Mouse (Mus musculus): ENCODE data around the gene Dnm3. TPM values are rescaled to one million over a fixed set of nuclear protein-coding genes. Genes with fewer than 3 reads are reported as not detected.

The Dnm3 gene
- polyA plus RNA-seq, 1 experiment: 1.7 TPM

DNA sequence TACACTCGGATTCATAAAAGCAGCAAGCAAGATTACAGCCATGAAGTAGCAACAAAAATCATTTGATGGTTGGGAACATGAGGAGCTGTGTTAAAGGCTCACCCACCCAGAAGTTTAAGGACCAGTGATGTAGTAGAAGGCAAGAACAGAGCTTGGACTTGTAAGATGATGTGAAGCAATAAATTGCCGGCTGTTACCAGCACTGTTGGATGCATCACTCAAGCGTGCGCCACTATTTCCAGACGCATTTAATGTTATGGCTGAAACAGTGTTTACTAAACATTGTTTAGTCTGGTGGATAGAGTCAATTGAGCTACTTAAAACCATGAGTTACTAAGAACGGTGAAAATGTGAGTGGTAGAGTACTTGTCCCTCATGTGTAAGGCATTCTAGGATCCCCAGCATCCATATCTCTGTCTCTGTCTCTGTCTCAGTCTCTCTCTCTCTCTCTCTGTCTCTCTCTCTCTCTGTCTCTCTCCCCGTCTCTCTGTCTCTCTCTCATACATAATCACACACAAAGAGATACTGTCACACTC is 241.1 kb downstream of the Dnm3 start:
- Histone ChIP-seq H3K36me3 (ENCODE audit: control insufficient read depth, insufficient read depth, low read length, poor library complexity, severe bottlenecking) (no peaks in the 10 kb centered on the region), H3K4me3 (ENCODE audit: low read depth, low read length) (no peak overlapping the region), H3K9me3 (replicated peaks; ENCODE audit: control insufficient read depth, insufficient read depth, low read length, poor library complexity, severe bottlenecking) (no peaks in the 10 kb centered on the region), H3K4me1 (ENCODE audit: control insufficient read depth, insufficient read depth, low read length) (no peaks in the 10 kb centered on the region), H3K27me3 (ENCODE audit: control insufficient read depth, insufficient read depth, low read length, poor library complexity, severe bottlenecking) (no peaks in the 10 kb centered on the region), H3K27ac (ENCODE audit: insufficient read depth, low read length) (no peak overlapping the region), H3K9ac (ENCODE audit: low read depth, poor library complexity, severe bottlenecking) (no peak overlapping the region)
- TF ChIP-seq CTCF (IDR thresholded peaks at IDR 0.05; ENCODE audit: low read depth, low read length) (no peak), POLR2A (IDR thresholded peaks at IDR 0.05; ENCODE audit: insufficient read depth, low read length) (no peak), EP300 (IDR thresholded peaks at IDR 0.05; ENCODE audit: insufficient read depth, low read depth, low read length) (no peak)

DNA sequence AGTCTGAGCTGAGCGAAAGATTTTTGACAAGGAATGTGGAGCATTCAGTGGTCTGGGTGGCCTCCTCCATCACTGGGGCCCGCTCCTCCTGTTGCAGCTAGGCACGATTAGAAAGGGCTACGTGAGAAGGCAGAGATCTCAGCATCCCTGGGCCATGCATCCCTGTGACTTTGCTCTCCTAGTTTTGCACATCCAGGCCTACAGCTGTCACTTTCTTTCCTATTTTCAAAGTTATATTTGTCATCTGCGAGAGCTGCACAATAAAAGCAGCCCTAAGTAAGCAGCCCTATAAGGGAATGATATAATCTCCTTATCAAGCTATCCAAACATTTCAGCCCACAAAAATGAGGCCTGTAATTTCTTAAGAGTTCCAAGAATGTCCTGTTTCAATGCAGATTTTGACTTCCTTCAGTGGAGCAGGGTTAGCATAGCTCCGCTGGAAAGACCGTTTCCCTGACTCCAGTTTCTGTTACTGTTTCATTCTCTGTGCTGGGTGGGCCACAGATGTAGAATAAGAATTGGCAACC is 252.2 kb downstream of the Dnm3 start:
- H3K4me3 ChIP-seq (ENCODE audit: low read depth, low read length): no peak overlapping the region
- H3K27ac ChIP-seq (ENCODE audit: insufficient read depth, low read length): no peak overlapping the region
- H3K36me3 ChIP-seq (ENCODE audit: control insufficient read depth, insufficient read depth, low read length, poor library complexity, severe bottlenecking): no peaks in the 10 kb centered on the region
- H3K4me1 ChIP-seq (ENCODE audit: control insufficient read depth, insufficient read depth, low read length): no peaks in the 10 kb centered on the region
- no peak overlapping the region for H3K9ac ChIP-seq (ENCODE audit: low read depth, poor library complexity, severe bottlenecking)
- no peak for TF ChIP-seq CTCF (IDR thresholded peaks at IDR 0.05; ENCODE audit: low read depth, low read length)
- TF ChIP-seq EP300 (IDR thresholded peaks at IDR 0.05; ENCODE audit: insufficient read depth, low read depth, low read length): no peak
- TF ChIP-seq POLR2A (IDR thresholded peaks at IDR 0.05; ENCODE audit: insufficient read depth, low read length): no peak
- no peaks in the 10 kb centered on the region for H3K27me3 ChIP-seq (ENCODE audit: control insufficient read depth, insufficient read depth, low read length, poor library complexity, severe bottlenecking)
- H3K9me3 ChIP-seq (replicated peaks; ENCODE audit: control insufficient read depth, insufficient read depth, low read length, poor library complexity, severe bottlenecking): no peaks in the 10 kb centered on the region

DNA sequence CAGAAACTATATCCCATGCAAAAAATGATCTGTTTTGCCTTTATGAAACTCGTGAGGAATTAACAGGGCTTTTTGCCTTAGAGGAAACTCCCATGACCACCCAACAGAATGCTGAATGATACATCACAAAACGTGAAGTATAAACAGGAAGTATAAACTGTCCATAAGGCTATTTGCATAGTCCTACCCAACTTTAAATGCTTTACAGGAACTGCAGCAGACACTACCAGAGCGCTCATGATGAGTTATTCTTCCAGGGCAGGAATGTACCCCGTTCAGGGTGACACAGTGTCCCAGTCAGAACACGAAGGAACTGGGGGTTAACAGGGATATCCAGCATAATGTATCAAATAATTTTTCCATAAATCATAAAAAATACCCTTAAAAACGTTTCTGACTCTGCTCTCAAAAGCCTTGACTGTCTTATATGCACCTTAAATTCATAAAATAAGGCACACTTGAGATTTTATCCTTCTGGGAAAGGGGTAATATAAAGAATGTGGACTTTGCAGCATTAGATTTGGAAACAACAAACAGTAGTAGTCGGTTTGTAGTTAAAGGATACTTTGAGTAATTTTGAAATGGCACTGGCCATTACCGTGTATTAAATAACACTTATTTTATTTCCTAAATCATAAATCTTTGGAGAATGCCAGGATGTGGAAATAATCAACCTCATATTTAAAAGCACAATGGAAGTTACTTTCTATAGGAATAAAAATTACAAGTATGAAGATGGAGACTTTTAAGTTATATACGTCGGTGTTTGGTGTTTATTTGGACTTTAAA is 252.8 kb downstream of the Dnm3 start:
- Histone ChIP-seq H3K27ac (ENCODE audit: insufficient read depth, low read length) (no peak overlapping the region), H3K9ac (ENCODE audit: low read depth, poor library complexity, severe bottlenecking) (no peak overlapping the region), H3K4me1 (ENCODE audit: control insufficient read depth, insufficient read depth, low read length) (no peaks in the 10 kb centered on the region), H3K36me3 (ENCODE audit: control insufficient read depth, insufficient read depth, low read length, poor library complexity, severe bottlenecking) (no peaks in the 10 kb centered on the region), H3K4me3 (ENCODE audit: low read depth, low read length) (no peak overlapping the region), H3K27me3 (ENCODE audit: control insufficient read depth, insufficient read depth, low read length, poor library complexity, severe bottlenecking) (no peaks in the 10 kb centered on the region), H3K9me3 (replicated peaks; ENCODE audit: control insufficient read depth, insufficient read depth, low read length, poor library complexity, severe bottlenecking) (no peaks in the 10 kb centered on the region)
- TF ChIP-seq CTCF (IDR thresholded peaks at IDR 0.05; ENCODE audit: low read depth, low read length) (no peak), POLR2A (IDR thresholded peaks at IDR 0.05; ENCODE audit: insufficient read depth, low read length) (no peak), EP300 (IDR thresholded peaks at IDR 0.05; ENCODE audit: insufficient read depth, low read depth, low read length) (no peak)

DNA sequence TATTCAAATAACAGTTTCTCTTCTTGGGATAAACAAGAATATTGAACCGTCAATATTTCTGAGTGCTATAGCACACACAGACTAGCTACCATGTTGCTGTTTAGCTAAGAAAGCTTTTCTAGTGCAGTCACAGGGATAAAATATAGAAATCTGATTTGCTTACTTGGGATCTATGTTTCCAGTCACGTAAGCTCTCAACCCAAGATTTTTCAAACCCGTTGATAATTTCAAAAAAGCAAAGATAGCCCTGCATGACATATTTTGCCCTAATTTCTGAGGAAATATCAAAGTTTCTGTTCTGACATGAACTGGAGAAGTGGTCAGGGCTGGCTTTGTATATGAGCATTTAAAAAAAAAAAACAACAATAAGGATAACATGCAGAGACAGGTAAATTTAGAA is 253.8 kb downstream of the Dnm3 start:
- TF ChIP-seq EP300 (IDR thresholded peaks at IDR 0.05; ENCODE audit: insufficient read depth, low read depth, low read length): no peak
- TF ChIP-seq POLR2A (IDR thresholded peaks at IDR 0.05; ENCODE audit: insufficient read depth, low read length): no peak
- no peak for TF ChIP-seq CTCF (IDR thresholded peaks at IDR 0.05; ENCODE audit: low read depth, low read length)
- no peaks in the 10 kb centered on the region for H3K4me1 ChIP-seq (ENCODE audit: control insufficient read depth, insufficient read depth, low read length)
- H3K36me3 ChIP-seq (ENCODE audit: control insufficient read depth, insufficient read depth, low read length, poor library complexity, severe bottlenecking): no peaks in the 10 kb centered on the region
- H3K27me3 ChIP-seq (ENCODE audit: control insufficient read depth, insufficient read depth, low read length, poor library complexity, severe bottlenecking): no peaks in the 10 kb centered on the region
- no peaks in the 10 kb centered on the region for H3K9me3 ChIP-seq (replicated peaks; ENCODE audit: control insufficient read depth, insufficient read depth, low read length, poor library complexity, severe bottlenecking)
- no peak overlapping the region for H3K27ac ChIP-seq (ENCODE audit: insufficient read depth, low read length)
- no peak overlapping the region for H3K9ac ChIP-seq (ENCODE audit: low read depth, poor library complexity, severe bottlenecking)
- H3K4me3 ChIP-seq (ENCODE audit: low read depth, low read length): no peak overlapping the region

DNA sequence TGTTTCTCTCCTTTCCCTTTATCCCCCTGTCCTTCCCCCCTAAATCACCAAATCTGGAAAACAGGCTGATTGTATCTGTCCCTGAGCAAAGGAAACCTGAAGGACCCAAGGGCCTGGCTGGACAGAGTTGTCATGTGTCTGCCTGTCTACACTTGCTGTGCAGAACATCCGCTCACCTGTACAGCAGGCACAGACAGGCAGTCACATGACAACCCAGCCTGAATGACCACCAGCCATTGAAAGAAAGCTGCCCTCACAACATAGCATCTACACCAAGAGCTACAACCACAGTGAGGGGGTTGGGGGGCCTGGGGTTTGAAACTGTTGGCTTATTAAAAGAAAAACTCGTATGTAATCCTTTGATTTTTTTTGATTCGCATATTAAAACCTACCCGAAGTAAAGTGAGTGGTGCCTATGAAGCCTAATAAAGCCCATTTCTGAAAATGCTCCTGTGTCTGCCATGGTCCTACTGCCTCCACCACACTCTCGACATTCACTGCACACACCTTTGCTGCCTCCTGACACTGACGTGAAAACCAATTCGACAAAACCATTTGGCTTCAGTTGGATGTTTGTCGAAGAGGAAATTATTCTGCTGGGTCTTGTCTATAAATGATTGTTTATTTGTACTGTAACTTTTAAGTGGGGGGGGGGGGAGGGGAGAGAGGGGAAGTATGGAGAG is 254.4 kb downstream of the Dnm3 start:
- Histone ChIP-seq H3K4me3 (ENCODE audit: low read depth, low read length) (no peak overlapping the region), H3K27me3 (ENCODE audit: control insufficient read depth, insufficient read depth, low read length, poor library complexity, severe bottlenecking) (no peaks in the 10 kb centered on the region), H3K9ac (ENCODE audit: low read depth, poor library complexity, severe bottlenecking) (no peak overlapping the region), H3K9me3 (replicated peaks; ENCODE audit: control insufficient read depth, insufficient read depth, low read length, poor library complexity, severe bottlenecking) (no peaks in the 10 kb centered on the region), H3K4me1 (ENCODE audit: control insufficient read depth, insufficient read depth, low read length) (no peaks in the 10 kb centered on the region), H3K27ac (ENCODE audit: insufficient read depth, low read length) (no peak overlapping the region), H3K36me3 (ENCODE audit: control insufficient read depth, insufficient read depth, low read length, poor library complexity, severe bottlenecking) (no peaks in the 10 kb centered on the region)
- no peak for TF ChIP-seq POLR2A (IDR thresholded peaks at IDR 0.05; ENCODE audit: insufficient read depth, low read length)
- TF ChIP-seq CTCF (IDR thresholded peaks at IDR 0.05; ENCODE audit: low read depth, low read length): no peak
- TF ChIP-seq EP300 (IDR thresholded peaks at IDR 0.05; ENCODE audit: insufficient read depth, low read depth, low read length): no peak
